Mouse (Mus musculus) embryonic facial prominence, embryonic 14.5 days (tissue): ENCODE data around the gene Erv3. TPM values are rescaled to one million over a fixed set of nuclear protein-coding genes. Genes with fewer than 3 reads are reported as not detected.

ENCODE experiments used
- ATAC-seq: fragments of 200-750 bp; cut with Nextera tagmentation; 2 replicates; pipeline ENCODE4 v1.8.0; 2017; ENCODE audit warnings: low read depth, moderate number of reproducible peaks, moderate TSS enrichment
- DNase-seq: peaks from one replicate; pipeline ENCODE4 v3.0.0-alpha.2; 2015; ENCODE audit warnings: low spot score
- H3K27ac ChIP-seq: fragments of 300-500 bp; sonication (generic); replicated peaks from 2 replicates; pipeline ENCODE4 v1.5.1; 2014; ENCODE audit warnings: low read depth, mild to moderate bottlenecking, low read length, moderate library complexity
- H3K27me3 ChIP-seq: fragments of 300-500 bp; sonication (generic); replicated peaks from 2 replicates; pipeline ENCODE4 v1.6.1; 2014; ENCODE audit warnings: low read length; ENCODE audit not compliant: control insufficient read depth, insufficient read depth
- H3K36me3 ChIP-seq: fragments of 300-500 bp; sonication (generic); 2 replicates; pipeline ENCODE4 v1.6.1; 2014; ENCODE audit warnings: low read length, mixed read lengths; ENCODE audit not compliant: control insufficient read depth, insufficient read depth
- H3K4me1 ChIP-seq: fragments of 300-500 bp; sonication (generic); 2 replicates; pipeline ENCODE4 v1.6.1; 2014; ENCODE audit warnings: antibody characterized with exemption, low read length; ENCODE audit not compliant: control insufficient read depth, insufficient read depth
- H3K4me2 ChIP-seq: fragments of 300-500 bp; sonication (generic); 2 replicates; pipeline ENCODE4 v1.6.1; 2014; ENCODE audit warnings: low read depth, mild to moderate bottlenecking, low read length, moderate library complexity, mixed read lengths
- H3K4me3 ChIP-seq: fragments of 300-500 bp; sonication (generic); 2 replicates; pipeline ENCODE4 v1.5.1; 2014; ENCODE audit warnings: low read depth, mild to moderate bottlenecking, low read length
- H3K9ac ChIP-seq: fragments of 300-500 bp; sonication (generic); 2 replicates; pipeline ENCODE4 v1.6.1; 2014; ENCODE audit warnings: low read depth, mild to moderate bottlenecking, low read length, moderate library complexity, mixed read lengths
- H3K9me3 ChIP-seq: fragments of 300-500 bp; sonication (generic); 2 replicates; pipeline ENCODE4 v1.6.1; 2016; ENCODE audit warnings: low read length; ENCODE audit not compliant: control insufficient read depth
- WGBS: fragments of 180-500 bp; shearing (Covaris S2); extraction: QIAGEN DNeasy Blood & Tissue Kit; methylation state at CpG from one replicate; pipeline ENCODE4 v1.1.7; 2014; 5-methylcytosine and 5-hydroxymethylcytosine counted together
- polyA plus RNA-seq: library from polyadenylated mRNA; unstranded; fragments of >200 nt; fragmentation: Nextera tagmentation; extraction: Ambion mirVana; gene quantifications from 2 replicates; pipeline ENCODE4 v1.2.1, GENCODE M21; 2014

Erv3 gene
- polyA plus RNA-seq, 1 experiment from 2014 or later = not detected

DNA sequence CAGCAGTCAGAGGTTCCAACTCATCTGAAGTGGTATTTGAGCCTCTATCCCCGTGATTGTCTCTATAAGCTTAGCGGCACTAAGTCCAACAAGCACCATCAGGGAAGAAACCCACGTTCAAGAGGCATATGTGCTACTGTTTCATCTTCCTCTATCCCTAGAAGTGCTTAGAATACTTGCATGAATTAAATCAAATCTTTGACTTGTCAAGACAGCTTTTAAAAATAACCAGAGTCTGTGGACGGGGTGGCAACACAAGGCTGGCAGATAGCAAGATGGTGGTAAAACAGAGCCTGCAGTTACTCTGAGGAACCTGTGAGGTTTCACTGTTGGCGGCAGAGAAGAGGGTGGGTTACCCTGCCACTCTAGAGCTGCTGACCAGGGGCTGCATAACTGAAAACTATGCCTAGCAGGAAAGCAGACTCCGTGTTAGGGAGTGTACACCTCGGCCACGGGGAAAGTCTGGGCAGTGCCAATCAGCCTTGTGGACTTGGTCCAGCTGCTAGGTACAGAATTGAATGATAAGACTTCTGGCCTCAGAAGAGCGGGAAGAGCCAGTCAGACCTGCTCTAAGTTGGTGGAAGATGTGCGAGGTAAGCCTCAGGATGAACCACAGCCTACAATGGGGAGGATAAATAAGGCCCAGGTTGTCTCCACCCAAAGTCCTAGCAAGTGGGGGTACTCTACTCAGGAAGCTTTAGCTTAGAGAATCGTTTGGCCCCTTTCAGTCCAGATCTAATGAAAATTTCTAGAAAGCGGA, 8.0 kb downstream of the Erv3 start:
- Histone ChIP-seq H3K4me3 (no peak overlapping the region), H3K4me2 (no peak overlapping the region), H3K27me3 (no peaks in the 10 kb centered on the region), H3K27ac (no peak overlapping the region), H3K9ac (no peak overlapping the region), H3K36me3 (no peaks in the 10 kb centered on the region), H3K9me3 (no peaks in the 10 kb centered on the region), H3K4me1 (no peaks in the 10 kb centered on the region)
- 84% methylated on average over 12 of the region's 12 CpGs for WGBS
- DNase-seq (no peak), ATAC-seq (no peak)

DNA sequence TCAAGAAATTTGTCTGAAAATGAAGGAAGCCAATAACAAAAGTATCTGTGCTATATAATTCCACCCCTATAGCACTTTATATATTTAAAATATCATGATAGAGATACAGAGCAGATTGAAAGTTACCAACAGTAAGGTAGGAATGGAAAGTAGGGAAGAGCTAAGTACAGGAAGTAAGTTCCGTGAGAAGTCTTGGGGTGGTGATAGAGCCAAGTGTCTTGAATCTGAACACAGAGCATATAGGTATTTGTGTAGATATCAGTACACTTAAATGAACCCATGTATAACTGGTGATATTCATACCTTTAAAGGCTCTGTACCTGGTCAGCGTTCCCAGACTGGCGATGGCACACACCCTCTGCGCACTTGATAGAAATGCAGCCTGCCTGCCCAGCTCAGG, 9.5 kb downstream of the Erv3 start:
- ATAC-seq (no peak), DNase-seq (no peak)
- Histone ChIP-seq H3K36me3 (no peaks in the 10 kb centered on the region), H3K9me3 (no peaks in the 10 kb centered on the region), H3K27me3 (no peaks in the 10 kb centered on the region), H3K4me1 (no peaks in the 10 kb centered on the region), H3K27ac (no peak overlapping the region), H3K4me2 (no peak overlapping the region), H3K4me3 (no peak overlapping the region), H3K9ac (no peak overlapping the region)
- WGBS = 97% methylated on average over 4 of the region's 4 CpGs

DNA sequence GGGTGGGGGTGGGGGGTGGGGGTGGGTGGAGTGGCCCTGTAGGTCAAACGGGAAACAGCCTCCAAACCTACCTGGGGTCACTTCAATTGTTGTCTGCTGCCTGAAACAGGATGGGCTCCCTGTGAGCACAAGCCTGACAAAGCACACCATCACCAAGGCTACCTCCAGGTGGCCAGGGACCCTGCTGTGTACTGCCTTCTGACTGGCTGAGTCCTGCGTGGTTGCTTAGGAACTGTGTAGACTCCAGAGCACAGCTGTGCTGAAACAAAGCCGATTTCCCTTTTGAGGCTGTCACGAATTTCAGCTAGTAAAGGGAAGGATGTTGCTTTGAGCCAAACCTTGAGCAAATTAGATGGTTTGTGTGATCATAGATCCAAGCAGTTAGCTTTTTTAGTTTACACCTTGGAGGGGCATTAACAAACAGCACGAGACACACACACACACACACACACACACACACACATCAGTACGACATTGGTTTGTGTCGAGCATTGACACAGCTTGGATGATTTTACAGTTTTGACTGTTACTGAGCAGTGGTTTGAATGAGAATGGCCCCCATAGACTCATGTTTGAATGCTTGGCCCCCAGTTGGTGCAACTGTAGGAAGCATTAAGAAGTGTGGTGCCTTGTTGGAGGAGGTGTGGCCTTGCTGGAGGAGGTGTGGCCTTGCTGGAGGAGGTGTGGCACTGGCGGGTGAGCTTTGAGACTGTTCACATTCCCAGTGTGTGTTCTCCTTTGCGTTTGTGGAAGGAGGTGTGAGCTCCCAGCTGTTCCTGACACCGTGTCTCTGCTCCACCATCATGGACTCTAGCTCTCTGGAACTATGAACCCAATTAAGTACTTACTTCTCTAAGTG, 11.8 kb downstream of the Erv3 start:
- H3K9ac ChIP-seq = 0 out of 2 replicates have a peak overlapping the region, but pooled peaks have one; percentile 6
- 11% methylated on average over 10 of the region's 10 CpGs for WGBS
- no peak overlapping the region for H3K4me3 ChIP-seq
- H3K9me3 ChIP-seq = no peaks in the 10 kb centered on the region
- peak; percentile 97 for ATAC-seq
- peak overlapping the region; percentile 34 for H3K4me2 ChIP-seq
- H3K27ac ChIP-seq = peak overlapping the region; percentile 58; the same call in 1 of the 2 replicates
- H3K36me3 ChIP-seq = no peaks in the 10 kb centered on the region
- peak; percentile 86 for DNase-seq
- no peaks in the 10 kb centered on the region for H3K4me1 ChIP-seq
- H3K27me3 ChIP-seq = no peaks in the 10 kb centered on the region

GRCm38 (mm10) chr2:131846811-131847210, 12.7 kb downstream of the Erv3 start:
- DNase-seq (no peak), ATAC-seq (no peak)
- Histone ChIP-seq H3K4me1 (no peaks in the 10 kb centered on the region), H3K27me3 (no peaks in the 10 kb centered on the region), H3K9me3 (no peaks in the 10 kb centered on the region), H3K36me3 (no peaks in the 10 kb centered on the region), H3K4me3 (no peak overlapping the region), H3K27ac (no peak overlapping the region), H3K4me2 (no peak overlapping the region), H3K9ac (no peak overlapping the region)
- WGBS = 46% methylated on average over 2 of the region's 2 CpGs

- Histone ChIP-seq H3K4me2 (no peak overlapping the region), H3K4me3 (no peak overlapping the region), H3K27me3 (no peaks in the 10 kb centered on the region), H3K9me3 (no peaks in the 10 kb centered on the region), H3K9ac (no peak overlapping the region; the same call in 1 of the 2 replicates), H3K36me3 (no peaks in the 10 kb centered on the region), H3K4me1 (no peaks in the 10 kb centered on the region), H3K27ac (no peak overlapping the region)
- ATAC-seq (no peak), DNase-seq (no peak)
- WGBS = 71% methylated on average over 11 of the region's 11 CpGs
Measured at GRCm38 (mm10) chr2:131846132-131846710, 13.3 kb downstream of the Erv3 start.

DNA sequence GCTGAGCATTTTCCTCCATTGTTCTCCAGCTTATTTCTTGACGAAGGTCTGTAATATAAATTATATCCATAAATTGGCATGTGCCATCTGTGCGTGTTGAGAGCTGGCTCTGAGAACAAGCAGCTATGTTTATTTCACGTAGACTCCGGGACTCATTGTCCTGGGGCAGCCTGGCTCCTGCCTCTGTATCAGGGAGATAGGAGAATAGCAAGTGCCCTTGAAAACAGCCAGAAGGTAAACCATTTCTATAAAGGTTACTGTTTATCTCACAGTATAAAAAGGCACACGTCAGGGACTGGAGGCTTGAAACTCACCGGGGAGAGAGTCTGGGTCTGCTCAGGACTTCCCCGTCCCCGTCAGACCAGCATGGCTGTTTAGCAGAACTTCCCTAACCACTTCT, 13.9 kb downstream of the Erv3 start:
- no peak overlapping the region for H3K4me3 ChIP-seq
- H3K9ac ChIP-seq = no peak overlapping the region
- H3K4me2 ChIP-seq = no peak overlapping the region
- no peaks in the 10 kb centered on the region for H3K27me3 ChIP-seq
- no peaks in the 10 kb centered on the region for H3K9me3 ChIP-seq
- DNase-seq = no peak
- ATAC-seq = no peak
- no peak overlapping the region for H3K27ac ChIP-seq
- no peaks in the 10 kb centered on the region for H3K4me1 ChIP-seq
- WGBS = 78% methylated on average over 8 of the region's 8 CpGs
- H3K36me3 ChIP-seq = no peaks in the 10 kb centered on the region

DNA sequence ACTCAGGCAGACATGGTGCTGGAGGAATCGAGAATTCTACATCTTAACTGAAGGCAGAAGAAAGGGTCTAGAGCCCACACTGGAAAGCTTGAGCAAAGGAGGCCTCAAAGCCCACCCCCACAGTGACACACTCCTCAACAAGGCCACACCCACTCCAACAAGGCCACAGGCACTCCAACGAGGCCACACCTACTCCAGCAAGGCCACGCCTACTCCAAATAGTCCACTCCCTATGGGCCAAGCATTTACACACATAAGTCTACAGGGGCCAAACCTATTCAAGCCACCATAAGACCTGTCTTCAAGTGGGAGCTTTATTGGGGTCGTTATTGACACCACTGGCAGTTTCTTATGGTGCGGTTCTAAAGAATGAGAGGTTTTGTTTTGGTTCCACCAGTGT, 17.0 kb downstream of the Erv3 start:
- Histone ChIP-seq H3K9ac (no peak overlapping the region), H3K27ac (no peak overlapping the region), H3K4me2 (no peak overlapping the region), H3K4me1 (no peaks in the 10 kb centered on the region), H3K4me3 (no peak overlapping the region), H3K27me3 (no peaks in the 10 kb centered on the region), H3K9me3 (no peaks in the 10 kb centered on the region), H3K36me3 (no peaks in the 10 kb centered on the region)
- DNase-seq (no peak), ATAC-seq (no peak)
- WGBS = 75% methylated on average over 5 of the region's 5 CpGs

DNA sequence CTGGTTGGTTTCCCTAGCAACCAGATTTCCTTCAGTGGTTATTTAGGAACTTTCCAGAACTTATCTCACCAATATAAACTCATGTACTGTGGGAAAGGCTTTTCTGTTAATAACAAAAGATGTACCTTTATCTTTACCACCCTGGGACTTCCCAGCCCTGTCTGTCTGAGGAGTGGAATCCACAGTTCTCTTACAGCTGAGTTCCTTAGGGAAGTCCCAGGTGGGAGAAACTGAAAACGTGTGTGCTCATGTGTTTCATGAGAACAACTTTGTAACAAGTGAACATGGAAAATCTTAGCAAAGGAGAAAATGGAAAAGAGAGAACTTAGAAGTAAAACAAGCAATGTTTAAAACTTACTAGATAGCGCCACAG, 18.2 kb downstream of the Erv3 start:
- no peak for ATAC-seq
- no peaks in the 10 kb centered on the region for H3K4me1 ChIP-seq
- H3K4me2 ChIP-seq = no peak overlapping the region
- H3K9ac ChIP-seq = no peak overlapping the region
- H3K4me3 ChIP-seq = no peak overlapping the region
- H3K36me3 ChIP-seq = no peaks in the 10 kb centered on the region
- H3K27me3 ChIP-seq = no peaks in the 10 kb centered on the region
- DNase-seq = no peak
- H3K9me3 ChIP-seq = no peaks in the 10 kb centered on the region
- 71% methylated on average over 2 of the region's 2 CpGs for WGBS
- no peak overlapping the region for H3K27ac ChIP-seq
